Mouse (Mus musculus) liver, embryonic 12.5 days (tissue): ENCODE results near the gene Olfr307. TPM values are rescaled to one million over a fixed set of nuclear protein-coding genes. Genes with fewer than 3 reads are reported as not detected.
"Not testable (repeated sequence)": the region's sequence is repeated elsewhere in the genome, so short reads cannot be mapped to it uniquely, and the experiment has no call there.

Source experiments
- ATAC-seq: fragments of 200-750 bp; cut with Nextera tagmentation; 2 replicates; pipeline ENCODE4 v1.8.0; 2017; ENCODE audit warnings: moderate number of reproducible peaks, mild to moderate bottlenecking, moderate library complexity
- H3K27ac ChIP-seq: fragments of 300-500 bp; sonication (generic); 2 replicates; pipeline ENCODE4 v1.5.1; 2016; ENCODE audit warnings: mild to moderate bottlenecking
- H3K27me3 ChIP-seq: fragments of 300-500 bp; sonication (generic); replicated peaks from 2 replicates; pipeline ENCODE4 v1.6.1; 2016; ENCODE audit warnings: mild to moderate bottlenecking, moderate library complexity
- H3K36me3 ChIP-seq: fragments of 300-500 bp; sonication (generic); 2 replicates; pipeline ENCODE4 v1.6.1; 2016; ENCODE audit warnings: mild to moderate bottlenecking, moderate library complexity
- H3K4me1 ChIP-seq: fragments of 300-500 bp; sonication (generic); 2 replicates; pipeline ENCODE4 v1.6.1; 2016
- H3K4me2 ChIP-seq: fragments of 300-500 bp; sonication (generic); 2 replicates; pipeline ENCODE4 v1.6.1; 2016; ENCODE audit warnings: mild to moderate bottlenecking, moderate library complexity
- H3K4me3 ChIP-seq: fragments of 300-500 bp; sonication (generic); 2 replicates; pipeline ENCODE4 v1.5.1; 2016; ENCODE audit warnings: mild to moderate bottlenecking, moderate library complexity
- H3K9ac ChIP-seq: fragments of 300-500 bp; sonication (generic); 2 replicates; pipeline ENCODE4 v1.6.1; 2016; ENCODE audit warnings: mild to moderate bottlenecking, moderate library complexity
- H3K9me3 ChIP-seq: fragments of 300-500 bp; sonication (generic); replicated peaks from 2 replicates; pipeline ENCODE4 v1.6.1; 2016; ENCODE audit warnings: mild to moderate bottlenecking, moderate library complexity
- WGBS: fragments of 180-500 bp; shearing (Covaris S2); methylation state at CpG from one replicate; pipeline ENCODE4 v1.1.7; 2016; ENCODE audit not compliant: insufficient replicate concordance; 5-methylcytosine and 5-hydroxymethylcytosine counted together
- polyA plus RNA-seq: library from polyadenylated mRNA; unstranded; fragments of >200 nt; fragmentation: Nextera tagmentation; extraction: Ambion mirVana; gene quantifications from 2 replicates; pipeline ENCODE4 v1.2.1, GENCODE M21; 2016

Olfr307 gene
- not detected in 2 replicates for polyA plus RNA-seq

- no peaks in the 10 kb centered on the region for H3K4me1 ChIP-seq
- WGBS = 42% methylated on average over 1 of the region's 1 CpGs
Measured at GRCm38 (mm10) chr7:86337486-86337885, at the start of gene Olfr307. Gene Olfr307 (minus strand): TSS chr7:86337586.

GRCm38 (mm10) chr7:86386558-86386957 lies 49.2 kb upstream of the Olfr307 start, which contains the start of gene Olfr304:
Gene Olfr304 (minus strand): TSS chr7:86386658.
- no peaks in the 10 kb centered on the region for H3K4me1 ChIP-seq
- no peak for ATAC-seq
- H3K9me3 ChIP-seq = no peaks in the 10 kb centered on the region
- no peak within 1 kb of the TSS for H3K4me3 ChIP-seq
- H3K9ac ChIP-seq = no peak within 1 kb of the TSS
- H3K36me3 ChIP-seq = no peaks in the 10 kb centered on the region
- H3K27me3 ChIP-seq = no peaks in the 10 kb centered on the region
- H3K4me2 ChIP-seq = no peak within 1 kb of the TSS
- WGBS = 41% methylated on average over 1 of the region's 1 CpGs
- H3K27ac ChIP-seq = no peak within 1 kb of the TSS

More at GRCm38 (mm10) chr7:86337486-86337885, at the start of gene Olfr307:
- ATAC-seq = no peak
- no peak within 1 kb of the TSS for H3K9ac ChIP-seq
- no peaks in the 10 kb centered on the region for H3K36me3 ChIP-seq
- H3K4me2 ChIP-seq = no peak within 1 kb of the TSS
- no peaks in the 10 kb centered on the region for H3K27me3 ChIP-seq
- H3K9me3 ChIP-seq = no peaks in the 10 kb centered on the region
- no peak within 1 kb of the TSS for H3K27ac ChIP-seq
- no peak within 1 kb of the TSS for H3K4me3 ChIP-seq

GRCm38 (mm10) chr7:86385769-86386168 lies 48.4 kb upstream of the Olfr307 start:
- Histone ChIP-seq H3K27me3 (no peaks in the 10 kb centered on the region), H3K9ac (no peak overlapping the region), H3K27ac (no peak overlapping the region), H3K4me3 (no peak overlapping the region), H3K36me3 (no peaks in the 10 kb centered on the region), H3K4me1 (no peaks in the 10 kb centered on the region), H3K4me2 (no peak overlapping the region), H3K9me3 (no peaks in the 10 kb centered on the region)
- WGBS = 62% methylated on average over 3 of the region's 3 CpGs
- no peak for ATAC-seq

- H3K4me1 ChIP-seq = no peaks in the 10 kb centered on the region
- H3K27me3 ChIP-seq = no peaks in the 10 kb centered on the region
- H3K9ac ChIP-seq = no peak within 1 kb of the TSS
- H3K4me3 ChIP-seq = no peak within 1 kb of the TSS
- no peak for ATAC-seq
- WGBS = 68% methylated on average over 1 of the region's 1 CpGs
- no peak within 1 kb of the TSS for H3K4me2 ChIP-seq
- no peaks in the 10 kb centered on the region for H3K9me3 ChIP-seq
- no peak within 1 kb of the TSS for H3K27ac ChIP-seq
- H3K36me3 ChIP-seq = no peaks in the 10 kb centered on the region
Measured at GRCm38 (mm10) chr7:86366828-86367227, 29.4 kb upstream of the Olfr307 start, which contains the start of gene Olfr305. Gene Olfr305 (minus strand): TSS chr7:86366928.

- ATAC-seq, H3K27ac ChIP-seq, H3K9me3 ChIP-seq, H3K9ac ChIP-seq, H3K4me2 ChIP-seq, H3K4me1 ChIP-seq, H3K27me3 ChIP-seq, H3K4me3 ChIP-seq, H3K36me3 ChIP-seq: not testable (repeated sequence)
- 79% methylated on average over 9 of the region's 9 CpGs for WGBS
Measured at GRCm38 (mm10) chr7:86346296-86346695, 8.9 kb upstream of the Olfr307 start.

- ATAC-seq = no peak
- Histone ChIP-seq H3K4me2 (no peak overlapping the region), H3K4me1 (no peaks in the 10 kb centered on the region), H3K36me3 (no peaks in the 10 kb centered on the region), H3K9ac (no peak overlapping the region), H3K27ac (no peak overlapping the region), H3K27me3 (no peaks in the 10 kb centered on the region), H3K9me3 (no peaks in the 10 kb centered on the region), H3K4me3 (no peak overlapping the region)
- WGBS = 53% methylated on average over 3 of the region's 3 CpGs
Measured at GRCm38 (mm10) chr7:86344253-86344652, 6.9 kb upstream of the Olfr307 start.

- Histone ChIP-seq H3K27me3 (no peaks in the 10 kb centered on the region), H3K4me3 (no peak overlapping the region), H3K27ac (no peak overlapping the region), H3K9me3 (no peaks in the 10 kb centered on the region), H3K4me2 (no peak overlapping the region), H3K4me1 (no peaks in the 10 kb centered on the region), H3K9ac (no peak overlapping the region), H3K36me3 (no peaks in the 10 kb centered on the region)
- ATAC-seq = no peak
- WGBS = 57% methylated on average over 14 of the region's 14 CpGs
Measured at GRCm38 (mm10) chr7:86342881-86343565, 5.6 kb upstream of the Olfr307 start.

GRCm38 (mm10) chr7:86325530-86325929 lies 11.9 kb downstream of the Olfr307 start, which contains the start of gene Olfr308:
Gene Olfr308 (minus strand): TSS chr7:86325630.
- Histone ChIP-seq H3K4me1 (no peaks in the 10 kb centered on the region), H3K9me3 (no peaks in the 10 kb centered on the region), H3K27ac (no peak within 1 kb of the TSS), H3K27me3 (no peaks in the 10 kb centered on the region), H3K36me3 (no peaks in the 10 kb centered on the region), H3K4me3 (no peak within 1 kb of the TSS), H3K4me2 (no peak within 1 kb of the TSS), H3K9ac (no peak within 1 kb of the TSS)
- ATAC-seq = no peak

GRCm38 (mm10) chr7:86321323-86321722 lies 16.1 kb downstream of the Olfr307 start:
- Histone ChIP-seq H3K36me3 (no peaks in the 10 kb centered on the region), H3K9ac (no peak overlapping the region), H3K4me3 (no peak overlapping the region), H3K27ac (no peak overlapping the region), H3K4me2 (no peak overlapping the region), H3K4me1 (no peaks in the 10 kb centered on the region), H3K27me3 (no peaks in the 10 kb centered on the region), H3K9me3 (no peaks in the 10 kb centered on the region)
- ATAC-seq = no peak
- WGBS = 81% methylated on average over 2 of the region's 2 CpGs

GRCm38 (mm10) chr7:86313608-86314007 lies 23.8 kb downstream of the Olfr307 start, which contains the start of gene Olfr309:
Gene Olfr309 (minus strand): TSS chr7:86313708.
- Histone ChIP-seq H3K27me3 (no peaks in the 10 kb centered on the region), H3K4me1 (no peaks in the 10 kb centered on the region), H3K9me3 (no peaks in the 10 kb centered on the region), H3K4me3 (no peak within 1 kb of the TSS), H3K36me3 (no peaks in the 10 kb centered on the region), H3K27ac (no peak within 1 kb of the TSS), H3K4me2 (no peak within 1 kb of the TSS), H3K9ac (no peak within 1 kb of the TSS)
- no peak for ATAC-seq
- WGBS = 49% methylated on average over 2 of the region's 2 CpGs
